Mouse (Mus musculus) hindbrain, embryonic 12.5 days (tissue): ENCODE data around the gene Gm20741. TPM values are rescaled to one million over a fixed set of nuclear protein-coding genes. Genes with fewer than 3 reads are reported as not detected.

Source experiments
- polyA plus RNA-seq: library from polyadenylated mRNA; unstranded; fragments of >200 nt; fragmentation: Nextera tagmentation; extraction: Ambion mirVana; gene quantifications from 2 replicates; pipeline ENCODE4 v1.2.1, GENCODE M21; 2016

Gene Gm20741
- polyA plus RNA-seq, 1 experiment from 2014 or later: not detected

Other genes starting within 250 kb of the Gm20741 start
- gene Cldn8, start 249.0 kb downstream of the Gm20741 start, polyA plus RNA-seq: 1.6 and 2.9 TPM in 2 replicates
- not detected in 2 replicates for gene Krtap24-1, start 199.9 kb downstream of the Gm20741 start, polyA plus RNA-seq
- not detected in 2 replicates for gene 2310079G19Rik, start 184.6 kb downstream of the Gm20741 start, polyA plus RNA-seq
- gene Krtap26-1, start 164.4 kb downstream of the Gm20741 start, polyA plus RNA-seq: not detected in 2 replicates
- not detected in 2 replicates for gene Krtap27-1, start 140.5 kb downstream of the Gm20741 start, polyA plus RNA-seq
- gene 2310061N02Rik, start 104.3 kb downstream of the Gm20741 start, polyA plus RNA-seq: not detected in 2 replicates
- not detected in 2 replicates for gene Krtap13-1, start 83.4 kb downstream of the Gm20741 start, polyA plus RNA-seq
- gene Krtap13, start 60.6 kb downstream of the Gm20741 start, polyA plus RNA-seq: not detected in 2 replicates
- not detected in 2 replicates for gene 2310034C09Rik, start 53.4 kb downstream of the Gm20741 start, polyA plus RNA-seq
- gene 2310057N15Rik, start 38.0 kb downstream of the Gm20741 start, polyA plus RNA-seq: not detected in 2 replicates
- not detected in 2 replicates for gene Gm5965, start 34.3 kb downstream of the Gm20741 start, polyA plus RNA-seq
- not detected in 2 replicates for gene Krtap15, start 8.0 kb upstream of the Gm20741 start, polyA plus RNA-seq
- not detected in 2 replicates for gene Krtap14, start 13.9 kb upstream of the Gm20741 start, polyA plus RNA-seq
- gene Krtap19-1, start 57.2 kb upstream of the Gm20741 start, polyA plus RNA-seq: not detected in 2 replicates
- not detected in 2 replicates for gene Krtap19-2, start 62.0 kb upstream of the Gm20741 start, polyA plus RNA-seq
- gene Krtap19-3, start 65.8 kb upstream of the Gm20741 start, polyA plus RNA-seq: not detected in 2 replicates
- gene Krtap19-4, start 72.9 kb upstream of the Gm20741 start, polyA plus RNA-seq: not detected in 2 replicates
- not detected in 2 replicates for gene Krtap19-5, start 84.2 kb upstream of the Gm20741 start, polyA plus RNA-seq
- gene Krtap19-9b, start 120.0 kb upstream of the Gm20741 start, polyA plus RNA-seq: not detected in 2 replicates
- not detected in 2 replicates for gene Krtap16-3, start 150.7 kb upstream of the Gm20741 start, polyA plus RNA-seq
- gene Krtap22-2, start 198.5 kb upstream of the Gm20741 start, polyA plus RNA-seq: not detected in 2 replicates
- not detected in 2 replicates for gene Gm10229, start 203.1 kb upstream of the Gm20741 start, polyA plus RNA-seq
- gene Krtap6-1, start 219.5 kb upstream of the Gm20741 start, polyA plus RNA-seq: not detected in 2 replicates
- not detected in 2 replicates for gene Gm10228, start 229.3 kb upstream of the Gm20741 start, polyA plus RNA-seq
- not detected in 2 replicates for gene Krtap6-5, start 235.7 kb upstream of the Gm20741 start, polyA plus RNA-seq